Mouse (Mus musculus) duodenum, adult 2 months (tissue): ENCODE measurements around the gene Slc25a36. TPM values are rescaled to one million over a fixed set of nuclear protein-coding genes. Genes with fewer than 3 reads are reported as not detected.

ENCODE experiments used
- polyA plus RNA-seq: library from polyadenylated mRNA; depleted of rRNA; stranded (reverse); fragments of >200 nt; gene quantifications from 2 replicates; pipeline ENCODE4 v1.2.3, GENCODE M21; 2012; ENCODE audit warnings: low replicate concordance; rRNA removed

Gene Slc25a36
- polyA plus RNA-seq, result 4.6 and 7.5 TPM in 2 replicates

DNA sequence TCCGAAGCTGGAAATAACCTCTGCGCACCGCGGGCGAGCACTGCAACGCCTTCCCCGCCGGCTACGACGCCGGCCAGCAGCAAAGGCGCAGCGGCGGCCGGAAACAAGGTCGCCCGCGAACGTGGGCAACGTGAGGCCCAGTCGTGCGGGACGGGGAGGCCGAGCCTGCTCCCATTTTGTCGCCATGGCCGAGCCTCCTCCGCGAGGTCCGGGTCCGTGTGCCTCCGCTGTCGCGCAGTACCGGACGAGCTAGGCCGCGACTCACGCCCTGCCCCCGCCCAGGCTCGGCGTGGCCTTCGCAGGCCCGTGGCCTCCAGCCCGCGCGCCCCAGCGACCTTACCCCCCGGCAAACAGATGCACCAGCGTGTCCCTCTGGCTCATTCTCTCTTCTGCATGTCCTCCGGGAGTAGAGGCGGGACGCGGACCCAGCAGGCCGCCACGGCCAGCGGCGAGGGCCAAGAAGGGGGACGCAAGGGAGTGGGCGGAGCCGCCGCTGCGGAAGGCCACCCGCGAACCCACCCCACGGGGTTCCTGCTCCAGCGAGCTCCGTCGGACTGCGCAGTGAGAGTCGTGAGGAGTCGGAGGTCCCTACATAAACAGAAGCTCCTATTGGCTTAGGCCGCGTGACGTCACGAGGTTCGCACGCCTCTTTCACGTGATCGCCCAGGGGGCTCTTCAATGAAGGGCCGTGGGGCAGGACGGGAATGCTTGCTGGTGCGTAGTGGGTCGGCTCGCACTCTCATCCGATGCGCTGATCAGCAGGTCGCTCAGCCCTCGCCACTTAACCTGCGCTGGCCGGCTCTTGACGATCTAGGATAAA, at the start of gene Slc25a36:
TSS of gene Slc25a36 (minus strand) at position 587 of the 820 bp plus-strand sequence.

Other genes starting within 250 kb of the Slc25a36 start
- 7.1 and 8.6 TPM in 2 replicates for gene Pxylp1, start 218.5 kb downstream of the Slc25a36 start, polyA plus RNA-seq
- 1.6 and 1.7 TPM in 2 replicates for gene Spsb4, start 92.3 kb downstream of the Slc25a36 start, polyA plus RNA-seq